In the genomic region with DNA sequence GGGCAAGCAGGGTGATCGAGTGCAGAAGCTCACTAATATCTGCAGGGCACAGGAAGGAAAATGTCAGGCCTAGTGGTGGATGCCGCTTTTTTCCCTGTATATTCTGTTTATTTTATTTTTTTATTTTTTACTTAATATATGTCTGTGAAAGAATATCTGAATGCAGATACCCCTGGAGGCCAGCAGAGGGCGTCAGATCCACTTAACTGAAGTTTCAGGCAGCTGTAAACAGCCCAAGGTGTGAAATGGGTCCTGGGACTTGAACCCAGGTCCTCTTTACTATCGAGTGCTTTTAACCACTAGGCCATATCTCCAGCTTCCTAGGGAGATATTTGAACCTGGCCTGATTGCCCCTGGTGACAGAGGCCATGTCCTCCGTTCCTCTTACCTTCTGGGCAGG, we compare ENCODE assay signal across 10 mouse cellular contexts. TPM values are rescaled to one million over a fixed set of nuclear protein-coding genes. Genes with fewer than 3 reads are reported as not detected.
DNase-seq lines count a peak whose midpoint lies in the region; ATAC-seq lines count a peak whose summit lies in the region.
"Had no signal": no experiment of that assay in that cellular context is flagged by ENCODE, and none has a peak within 500 bp of the region (broad histone marks: within the 10 kb centered on the region; RNA-seq: fewer than 3 reads in every experiment).

No protein-coding gene starts in this region.

- no peaks in the 10 kb centered on the region for H3K4me1 ChIP-seq in kidney, embryonic 15.5 days
- H3K4me1 ChIP-seq in limb, embryonic 10.5 days, result no peaks in the 10 kb centered on the region
- H3K4me1 ChIP-seq: limb, embryonic 15.5 days had no signal

- no peak for ATAC-seq in kidney, embryonic 15.5 days (replicated peaks; ENCODE audit: low FRiP score)

- no peak overlapping the region for H3K27ac ChIP-seq in kidney, embryonic 15.5 days
- no peak overlapping the region for H3K27ac ChIP-seq in limb, embryonic 10.5 days
- H3K27ac ChIP-seq: limb, embryonic 15.5 days had no signal

- WGBS in kidney, embryonic 15.5 days, result 78% methylated on average over 5 of the region's 5 CpGs
- WGBS in limb, embryonic 10.5 days, result 76% methylated on average over 5 of the region's 5 CpGs

- no peaks in the 10 kb centered on the region; the same call in 1 of the 2 replicates for H3K9me3 ChIP-seq in kidney, embryonic 15.5 days (replicated peaks)
- H3K9me3 ChIP-seq in limb, embryonic 10.5 days (replicated peaks), result no peaks in the 10 kb centered on the region
- H3K9me3 ChIP-seq: limb, embryonic 15.5 days had no signal

- no peak overlapping the region for H3K9ac ChIP-seq in kidney, embryonic 15.5 days
- H3K9ac ChIP-seq: limb, embryonic 15.5 days had no signal

- H3K4me3 ChIP-seq in kidney, embryonic 15.5 days (replicated peaks), result no peak overlapping the region
- H3K4me3 ChIP-seq in limb, embryonic 10.5 days, result no peak overlapping the region
- H3K4me3 ChIP-seq: limb, embryonic 15.5 days had no signal

- H3K4me2 ChIP-seq in kidney, embryonic 15.5 days, result no peak overlapping the region
- H3K4me2 ChIP-seq: limb, embryonic 15.5 days had no signal

- peak; percentile 18 for DNase-seq in adrenal gland, postnatal 25 days
- DNase-seq in adrenal gland, adult 8-10 months, result no peak
- DNase-seq in kidney, postnatal 10 days, result peak; percentile 32
- DNase-seq in 416B (ENCODE audit: low read depth), result peak; percentile 56
- DNase-seq in brain, adult 2 months (ENCODE audit: low read depth, low spot score), result peak; percentile 18
- no peak for DNase-seq in limb, embryonic 10.5 days (ENCODE audit: low spot score)
- DNase-seq in heart, adult 11 months, result no peak
- DNase-seq: right cerebral cortex, postnatal 4 days had no signal

- no peaks in the 10 kb centered on the region for H3K27me3 ChIP-seq in kidney, embryonic 15.5 days
- no peaks in the 10 kb centered on the region for H3K27me3 ChIP-seq in limb, embryonic 10.5 days (ENCODE audit: low read depth, poor library complexity, severe bottlenecking)
- H3K27me3 ChIP-seq: limb, embryonic 15.5 days had no signal

- H3K36me3 ChIP-seq in kidney, embryonic 15.5 days, result peaks cover 95% of the 10 kb centered on the region
- peaks cover 97% of the 10 kb centered on the region for H3K36me3 ChIP-seq in limb, embryonic 10.5 days

RNA-seq across cellular contexts. Expression of gene Pom121, which starts 34.4 kb away (rescaled TPM):
- total RNA-seq in adrenal gland, postnatal 25 days (2021), result 24.6 and 25.7 TPM in 2 replicates
- 10 to 100 TPM; 17.2 to 24.1 (median 22.5) TPM for total RNA-seq in adrenal gland, adult 8-10 months (2022)
- polyA plus RNA-seq in kidney, embryonic 15.5 days (2015; fragmentation: Nextera tagmentation; extraction: Ambion mirVana), result 14.0 and 14.7 TPM in 2 replicates
- 23.0 and 23.4 TPM in 2 replicates for polyA plus RNA-seq in limb, embryonic 10.5 days (2016; fragmentation: Nextera tagmentation; extraction: Ambion mirVana)

RNA-seq across cellular contexts. Expression of gene Nsun5, which starts 59.0 kb away (rescaled TPM):
- 22.6 and 25.0 TPM in 2 replicates for total RNA-seq in adrenal gland, postnatal 25 days (2021)
- total RNA-seq in adrenal gland, adult 8-10 months (2022), result 10 to 100 TPM; 21.9 to 25.0 (median 22.9) TPM
- polyA plus RNA-seq in kidney, embryonic 15.5 days (2015; fragmentation: Nextera tagmentation; extraction: Ambion mirVana), result 35.0 and 39.5 TPM in 2 replicates
- polyA plus RNA-seq in limb, embryonic 10.5 days (2016; fragmentation: Nextera tagmentation; extraction: Ambion mirVana), result 53.2 and 58.5 TPM in 2 replicates

Comparison
In these comparisons a context has a peak if more than half of its experiments do, and no peak if none do; other contexts are left out.
1. DNase-seq: peak in adrenal gland, postnatal 25 days (single experiment), kidney, postnatal 10 days (single experiment), 416B (single experiment) and brain, adult 2 months (single experiment); none in adrenal gland, adult 8-10 months (single experiment), limb, embryonic 10.5 days (single experiment) and heart, adult 11 months (single experiment).